Mouse (Mus musculus): Measurements from ENCODE around the gene Rfx8.
A peak's percentile ranks its signal among the peaks of the same experiment; 100 is the strongest.

Rfx8 gene

GRCm38 (mm10) chr1:39720632-39721350 lies at the start of gene Rfx8:
TSS of gene Rfx8 (minus strand) at chr1:39720997.
- no peak for DNase-seq (ENCODE audit: low spot score)

- no peak for DNase-seq (ENCODE audit: low spot score)
Measured at GRCm38 (mm10) chr1:39770436-39770835, 49.6 kb upstream of the Rfx8 start.

- no peak for DNase-seq (ENCODE audit: low spot score)
Measured at GRCm38 (mm10) chr1:39768017-39768416, 47.2 kb upstream of the Rfx8 start.

DNA sequence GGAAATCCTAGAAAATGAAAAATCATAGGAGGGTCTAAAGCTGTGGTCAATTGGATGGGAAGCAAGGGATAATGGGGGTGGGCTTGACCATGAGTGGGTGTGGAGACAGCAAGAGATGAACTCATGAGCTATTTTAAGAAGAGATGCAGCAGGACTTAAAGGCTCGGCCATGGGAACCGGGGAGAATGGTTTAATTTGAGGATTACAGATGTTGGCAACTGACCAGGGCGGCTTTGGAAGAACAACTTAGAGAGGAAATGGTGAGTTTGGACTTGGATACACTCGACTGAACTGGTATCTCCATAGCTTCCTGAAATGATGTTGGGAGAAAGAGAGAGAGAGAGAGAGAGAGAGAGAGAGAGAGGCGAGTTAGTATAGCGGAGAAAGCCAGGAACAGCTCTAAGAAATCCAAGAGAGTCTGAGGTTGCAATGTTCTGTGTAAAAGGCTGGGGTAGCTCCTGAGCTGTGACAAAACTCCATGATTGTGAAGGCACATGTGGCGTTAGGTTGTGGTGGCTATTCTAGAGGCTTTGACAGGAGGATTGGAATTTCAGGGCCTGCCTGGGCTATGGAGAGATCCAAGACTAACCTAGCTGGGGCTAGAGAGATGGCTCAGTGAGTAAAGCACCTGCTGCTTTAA lies 45.2 kb upstream of the Rfx8 start:
- DNase-seq (ENCODE audit: low spot score) = no peak

GRCm38 (mm10) chr1:39762025-39762370 lies 41.2 kb upstream of the Rfx8 start:
- peak; percentile 93 for DNase-seq (ENCODE audit: low spot score)

- DNase-seq (ENCODE audit: low spot score) = peak; percentile 83
Measured at GRCm38 (mm10) chr1:39761211-39762024, 40.6 kb upstream of the Rfx8 start.

DNA sequence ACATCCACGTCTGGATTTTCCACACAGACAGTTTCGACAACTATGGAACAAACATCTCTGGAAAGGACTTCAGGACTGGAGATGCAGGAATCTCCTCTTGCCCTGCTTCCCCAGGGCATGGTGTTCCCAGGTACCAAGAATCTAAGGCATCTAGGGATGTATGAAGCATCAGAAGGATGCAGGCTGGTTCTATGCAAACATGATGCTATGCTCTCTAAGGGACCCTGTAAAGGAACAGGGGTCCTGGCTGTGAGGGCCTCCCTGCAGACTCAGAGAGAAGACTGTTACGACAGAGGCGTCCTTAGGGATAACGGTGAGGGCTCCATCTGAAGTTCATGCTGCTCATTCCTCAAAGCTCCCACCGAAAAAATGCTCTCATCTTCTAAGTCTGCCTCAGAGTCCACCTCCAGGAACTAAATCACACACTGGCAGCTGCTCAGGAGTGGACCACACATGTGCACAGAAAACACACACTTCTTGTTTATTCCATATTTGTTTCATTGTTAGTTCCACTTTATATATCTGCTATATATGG lies 39.5 kb upstream of the Rfx8 start:
- no peak for DNase-seq (ENCODE audit: low spot score)

DNA sequence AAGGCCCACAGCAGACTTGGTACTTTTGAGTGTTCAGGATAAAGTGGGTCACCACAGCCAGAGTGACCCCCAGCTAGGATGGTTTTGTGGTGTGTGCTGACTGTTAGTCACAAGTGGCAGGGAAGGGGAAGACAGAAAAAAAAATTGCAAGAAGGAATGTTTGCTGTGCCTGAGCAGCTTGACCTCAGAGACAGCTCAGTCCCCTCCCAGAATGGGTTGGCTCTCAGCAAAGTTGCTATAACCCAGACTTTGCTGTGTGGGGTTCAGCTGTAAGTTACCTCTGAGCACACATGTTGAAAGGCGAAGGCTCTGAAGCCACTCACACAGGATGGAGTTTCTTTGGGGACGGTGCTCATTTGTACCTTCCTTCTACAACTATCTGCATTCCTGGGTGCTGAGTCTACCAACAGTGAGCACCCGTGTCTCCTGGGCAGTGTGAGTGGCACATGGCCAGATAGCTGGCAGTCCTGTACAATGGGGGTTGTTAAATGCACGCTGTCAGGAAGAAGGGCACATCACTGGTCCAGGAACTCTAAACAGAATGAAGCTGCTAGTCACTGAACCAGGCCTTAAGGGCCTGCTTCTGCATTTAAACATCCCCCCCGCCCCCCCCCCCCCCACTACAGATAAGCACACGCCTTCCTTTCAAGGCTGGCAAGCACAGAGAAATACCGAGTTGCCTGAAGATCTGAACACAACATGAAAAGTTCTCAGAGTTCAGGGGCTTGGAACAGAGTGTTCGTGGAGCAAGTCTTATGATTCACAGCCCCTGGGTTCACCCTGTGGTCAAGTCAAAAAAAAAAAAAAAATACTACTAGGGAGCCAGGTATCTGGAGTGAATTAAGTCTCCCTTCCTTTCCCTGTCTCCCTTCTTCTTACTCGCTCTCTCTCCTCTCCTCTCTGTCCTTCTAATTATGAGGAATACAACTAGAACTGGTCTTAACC lies 38.7 kb upstream of the Rfx8 start:
- DNase-seq (ENCODE audit: low spot score) = no peak

GRCm38 (mm10) chr1:39758244-39758643 lies 37.4 kb upstream of the Rfx8 start:
- no peak for DNase-seq (ENCODE audit: low spot score)

GRCm38 (mm10) chr1:39756952-39757351 lies 36.2 kb upstream of the Rfx8 start:
- no peak for DNase-seq (ENCODE audit: low spot score)

DNA sequence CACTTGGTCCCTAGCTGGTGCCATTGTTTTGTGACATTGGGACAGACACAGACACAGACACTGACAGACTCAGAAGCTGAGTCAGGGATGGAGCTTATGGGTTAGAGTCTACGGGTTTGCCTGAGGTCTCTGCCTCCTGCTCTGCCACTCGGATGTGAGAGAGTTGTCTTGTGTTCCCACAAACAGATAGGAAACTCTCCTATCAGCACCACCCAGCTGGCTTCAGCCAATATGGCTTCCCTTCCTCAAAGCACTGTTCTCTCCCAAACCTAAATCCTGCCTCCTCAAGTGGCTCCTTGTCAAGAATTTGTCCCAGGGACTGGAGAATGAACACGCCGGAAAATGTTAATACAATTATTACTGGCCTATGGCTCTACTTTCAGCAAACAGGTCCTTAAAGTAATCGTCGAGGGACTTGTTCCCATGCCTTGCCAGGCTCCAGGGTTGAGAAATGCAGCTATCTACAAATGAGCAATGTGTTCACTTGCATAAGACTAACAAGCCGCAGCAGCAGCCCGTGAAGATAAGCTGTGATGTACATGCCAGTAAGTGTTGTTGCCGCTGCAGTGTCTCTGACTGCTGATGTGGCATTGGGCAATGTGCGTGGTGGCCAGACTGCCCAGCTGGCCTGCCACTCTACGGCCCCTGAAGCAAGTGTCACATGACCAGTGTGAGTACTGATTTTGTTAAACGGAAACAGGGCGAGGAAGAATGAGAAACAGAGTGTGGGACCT lies 33.6 kb upstream of the Rfx8 start:
- DNase-seq (ENCODE audit: low spot score) = peak; percentile 70

- DNase-seq (ENCODE audit: low spot score) = no peak
Measured at GRCm38 (mm10) chr1:39751537-39751936, 30.7 kb upstream of the Rfx8 start.

GRCm38 (mm10) chr1:39749664-39750063 lies 28.9 kb upstream of the Rfx8 start:
- no peak for DNase-seq (ENCODE audit: low spot score)

GRCm38 (mm10) chr1:39749214-39749613 lies 28.4 kb upstream of the Rfx8 start:
- no peak for DNase-seq (ENCODE audit: low spot score)

- DNase-seq (ENCODE audit: low spot score) = no peak
Measured at GRCm38 (mm10) chr1:39748666-39749065, 27.9 kb upstream of the Rfx8 start.

DNA sequence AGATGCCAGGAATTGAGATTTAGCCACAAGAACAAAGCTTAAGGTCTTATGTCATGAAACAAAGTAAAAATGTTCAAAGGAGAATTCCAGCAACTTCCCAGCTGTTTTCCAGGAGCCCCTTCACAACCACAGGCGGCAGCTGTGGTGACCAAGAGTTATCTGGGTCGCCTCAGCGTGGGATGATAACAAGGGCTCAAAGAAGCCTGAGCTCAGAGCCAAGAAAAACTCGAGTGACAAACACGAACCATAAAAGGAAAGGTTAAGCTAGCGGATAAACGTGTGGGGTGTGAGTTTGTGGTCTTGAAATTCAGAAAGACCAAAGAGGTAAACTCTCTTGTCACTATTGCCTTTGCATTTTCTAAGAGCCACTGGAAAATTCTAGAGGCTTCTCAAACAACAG lies 25.7 kb upstream of the Rfx8 start:
- DNase-seq (ENCODE audit: low spot score) = no peak

DNA sequence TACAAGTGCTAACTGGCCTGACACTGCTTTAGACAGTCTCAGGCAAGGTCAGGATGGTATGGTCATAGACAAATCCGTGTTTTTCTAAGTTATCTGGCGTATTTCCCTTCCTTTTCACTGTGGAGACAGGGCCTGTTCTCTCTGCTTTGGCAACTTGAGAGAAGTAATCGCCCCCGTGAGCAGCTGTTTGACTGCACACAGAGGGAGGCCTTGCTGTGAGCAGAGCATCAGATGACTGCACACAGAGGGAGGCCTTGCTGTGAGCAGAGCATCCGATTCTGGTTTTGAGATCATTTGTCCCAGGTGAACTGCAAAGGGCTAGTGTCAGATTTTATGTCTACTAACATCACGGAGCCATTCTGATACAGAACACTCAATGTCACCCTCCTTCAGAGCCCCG lies 20.2 kb upstream of the Rfx8 start:
- DNase-seq (ENCODE audit: low spot score) = no peak

DNA sequence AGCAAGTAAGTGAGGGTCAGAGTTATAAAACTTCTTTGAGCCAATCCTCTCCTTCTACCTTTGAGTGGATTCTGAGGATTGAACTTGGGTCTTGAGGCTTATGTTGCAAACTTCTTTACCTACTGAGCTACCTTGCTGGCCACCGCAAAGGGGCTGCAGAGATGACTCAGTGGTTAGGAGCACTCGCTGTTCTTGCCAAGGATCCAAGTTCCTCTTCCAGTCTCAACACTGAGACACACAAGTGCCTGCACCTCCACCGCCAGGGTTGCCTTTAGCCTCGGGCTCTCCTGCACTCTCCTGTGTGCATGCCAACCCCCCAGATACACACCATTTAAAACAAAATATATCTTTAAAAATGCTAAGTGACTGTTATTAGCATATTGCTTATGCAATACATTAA lies 19.2 kb upstream of the Rfx8 start:
- no peak for DNase-seq (ENCODE audit: low spot score)

- DNase-seq (ENCODE audit: low spot score) = no peak
Measured at GRCm38 (mm10) chr1:39735927-39736604, 15.3 kb upstream of the Rfx8 start.

DNA sequence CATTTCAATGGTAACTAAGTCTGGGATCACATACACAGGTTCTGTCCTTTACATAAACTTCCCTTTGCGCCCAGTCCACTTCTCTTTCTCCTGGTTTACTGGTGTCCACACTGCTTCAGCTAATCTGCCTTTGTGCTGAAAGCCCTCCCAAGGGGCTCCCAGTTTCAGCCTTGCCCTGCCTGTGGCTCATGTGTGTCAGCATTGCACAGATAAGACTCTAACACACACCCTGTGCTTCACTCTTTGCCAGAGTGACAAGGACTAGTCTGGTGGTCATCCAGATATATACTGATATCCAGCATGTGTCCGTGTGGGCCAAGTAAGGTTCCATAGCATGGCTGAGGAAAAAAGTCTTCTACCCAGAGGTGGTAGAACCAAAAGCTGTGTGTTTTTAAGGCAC lies 14.7 kb upstream of the Rfx8 start:
- no peak for DNase-seq (ENCODE audit: low spot score)
